Mouse (Mus musculus) megakaryocyte, embryonic 14.5 days (primary cell): ENCODE results near the gene Gm17174.

Experiments
- FLI1 ChIP-seq: IDR thresholded peaks from 2 replicates; pipeline ENCODE4 v1.6.1; 2012; ENCODE audit warnings: low read length, inconsistent platforms, mixed read lengths
- GATA1 ChIP-seq: IDR thresholded peaks from 3 replicates; pipeline ENCODE4 v1.6.1; 2012; ENCODE audit warnings: mixed read lengths, low read length, inconsistent platforms, borderline replicate concordance

DNA sequence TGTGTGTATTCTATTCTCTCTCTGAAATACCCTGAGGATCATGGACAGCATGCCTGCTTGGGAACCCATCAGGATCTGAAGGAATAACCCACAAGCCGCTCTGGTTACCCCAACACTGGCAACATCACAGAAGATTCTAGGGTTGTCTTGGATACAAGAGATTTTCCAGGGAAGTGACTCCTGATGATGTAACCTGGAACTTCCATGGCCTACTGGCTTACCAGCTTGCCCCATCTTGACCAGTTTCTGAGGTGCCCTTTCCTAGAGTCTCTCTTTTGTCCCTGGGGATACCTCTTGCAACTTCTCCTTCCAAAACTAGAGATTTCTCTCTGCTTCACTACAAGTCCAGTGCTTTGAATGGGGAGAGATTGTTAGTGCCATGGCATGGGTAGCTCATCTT lies 19.3 kb upstream of the Gm17174 start, which contains the start of gene Gm17078:
- TF ChIP-seq FLI1 = no peak
- TF ChIP-seq GATA1 = no peak
